Mouse (Mus musculus) kidney, adult 2 months (tissue): Measurements from ENCODE around the gene Hoxc12. TPM values are rescaled to one million over a fixed set of nuclear protein-coding genes. Genes with fewer than 3 reads are reported as not detected.

ENCODE experiments used
- DNase-seq: peaks from one replicate; pipeline ENCODE4 v3.0.0; 2021
- H3K27ac ChIP-seq: fragments of 200-500 bp; 2 replicates; pipeline ENCODE4 v1.5.1; 2012; ENCODE audit warnings: low read depth, low read length, control low read depth, inconsistent platforms; ENCODE audit not compliant: insufficient read depth
- H3K27me3 ChIP-seq: fragments of 200-500 bp; replicated peaks from 2 replicates; pipeline ENCODE4 v1.6.1; 2012; ENCODE audit warnings: mild to moderate bottlenecking, moderate library complexity, low read length, inconsistent platforms; ENCODE audit not compliant: control insufficient read depth, insufficient read depth
- H3K36me3 ChIP-seq: fragments of 200-500 bp; 2 replicates; pipeline ENCODE4 v1.6.1; 2012; ENCODE audit warnings: mild to moderate bottlenecking, moderate library complexity, low read length, inconsistent platforms; ENCODE audit not compliant: control insufficient read depth, insufficient read depth
- H3K4me1 ChIP-seq: fragments of 200-500 bp; 2 replicates; pipeline ENCODE4 v1.6.1; 2011; ENCODE audit warnings: low read length; ENCODE audit not compliant: control insufficient read depth, insufficient read depth
- H3K4me3 ChIP-seq: fragments of 200-500 bp; 2 replicates; pipeline ENCODE4 v1.5.1; 2011; ENCODE audit warnings: mild to moderate bottlenecking, low read depth, low read length, control low read depth; ENCODE audit not compliant: insufficient read depth
- CTCF ChIP-seq: fragments of 200-500 bp; conservative IDR thresholded peaks from 2 replicates; pipeline ENCODE4 v1.5.1; 2011; ENCODE audit warnings: low read depth, mild to moderate bottlenecking, control low read depth, low read length, moderate library complexity, mixed read lengths; ENCODE audit not compliant: insufficient read depth, insufficient read length
- POLR2A ChIP-seq: fragments of 200-500 bp; IDR thresholded peaks from one replicate; pipeline ENCODE4 v1.6.1; 2011; ENCODE audit warnings: low read depth, low read length, control low read depth
- WGBS: fragments of 180-500 bp; shearing (Covaris S2); methylation state at CpG from one replicate; pipeline ENCODE4 v1.1.7; 2018; 5-methylcytosine and 5-hydroxymethylcytosine counted together
- polyA plus RNA-seq: library from polyadenylated mRNA; depleted of rRNA; stranded (reverse); fragments of >200 nt; gene quantifications from 2 replicates; pipeline ENCODE4 v1.2.3, GENCODE M21; 2012; rRNA removed

Gene Hoxc12
- polyA plus RNA-seq: not detected in 2 replicates

GRCm38 (mm10) chr15:102936279-102936972 is at the start of gene Hoxc12:
TSS of gene Hoxc12 (plus strand) at chr15:102936757.
- no peak within 1 kb of the TSS for H3K4me3 ChIP-seq
- TF ChIP-seq CTCF (no peak), POLR2A (no peak)
- 5% methylated on average over 31 of the region's 31 CpGs for WGBS
- peaks cover 20% of the 10 kb centered on the region for H3K27me3 ChIP-seq
- no peak within 1 kb of the TSS for H3K27ac ChIP-seq
- H3K4me1 ChIP-seq: no peaks in the 10 kb centered on the region
- no peaks in the 10 kb centered on the region for H3K36me3 ChIP-seq
- no peak for DNase-seq

- Histone ChIP-seq H3K27ac (no peak overlapping the region), H3K27me3 (no peaks in the 10 kb centered on the region; the same call in 1 of the 2 replicates), H3K4me3 (no peak overlapping the region), H3K36me3 (no peaks in the 10 kb centered on the region), H3K4me1 (no peaks in the 10 kb centered on the region)
- 57% methylated on average over 6 of the region's 6 CpGs for WGBS
- TF ChIP-seq CTCF (no peak), POLR2A (no peak)
- DNase-seq: no peak
Measured at GRCm38 (mm10) chr15:102895115-102895514, 41.4 kb upstream of the Hoxc12 start.

GRCm38 (mm10) chr15:102904946-102905345 is 31.6 kb upstream of the Hoxc12 start:
- no peak overlapping the region for H3K27ac ChIP-seq
- DNase-seq: no peak
- H3K4me1 ChIP-seq: no peaks in the 10 kb centered on the region
- no peaks in the 10 kb centered on the region for H3K36me3 ChIP-seq
- H3K27me3 ChIP-seq: peaks cover 7% of the 10 kb centered on the region
- 24% methylated on average over 1 of the region's 1 CpGs for WGBS
- no peak overlapping the region for H3K4me3 ChIP-seq
- TF ChIP-seq CTCF: no peak
- TF ChIP-seq POLR2A: no peak

GRCm38 (mm10) chr15:102909536-102909935 is 27.0 kb upstream of the Hoxc12 start:
- 11% methylated on average over 4 of the region's 4 CpGs for WGBS
- Histone ChIP-seq H3K27ac (no peak overlapping the region), H3K27me3 (peaks cover 10% of the 10 kb centered on the region), H3K4me1 (no peaks in the 10 kb centered on the region), H3K4me3 (no peak overlapping the region), H3K36me3 (no peaks in the 10 kb centered on the region)
- no peak for DNase-seq
- TF ChIP-seq CTCF (no peak), POLR2A (no peak)

- DNase-seq: no peak
- no peak for TF ChIP-seq CTCF
- no peak for TF ChIP-seq POLR2A
- Histone ChIP-seq H3K27ac (no peak overlapping the region), H3K4me1 (no peaks in the 10 kb centered on the region), H3K4me3 (no peak overlapping the region), H3K27me3 (peaks cover 10% of the 10 kb centered on the region), H3K36me3 (no peaks in the 10 kb centered on the region)
- WGBS: 2% methylated on average over 18 of the region's 18 CpGs
Measured at GRCm38 (mm10) chr15:102910038-102910437, 26.5 kb upstream of the Hoxc12 start.

GRCm38 (mm10) chr15:102910496-102911095 is 26.0 kb upstream of the Hoxc12 start:
- H3K27ac ChIP-seq: no peak overlapping the region
- no peaks in the 10 kb centered on the region for H3K36me3 ChIP-seq
- WGBS: 3% methylated on average over 22 of the region's 22 CpGs
- peaks cover 10% of the 10 kb centered on the region for H3K27me3 ChIP-seq
- H3K4me3 ChIP-seq: no peak overlapping the region
- no peaks in the 10 kb centered on the region for H3K4me1 ChIP-seq
- TF ChIP-seq CTCF: no peak
- TF ChIP-seq POLR2A: no peak
- DNase-seq: no peak

- WGBS: 3% methylated on average over 19 of the region's 19 CpGs
- TF ChIP-seq CTCF (no peak), POLR2A (no peak)
- no peaks in the 10 kb centered on the region for H3K36me3 ChIP-seq
- no peak for DNase-seq
- H3K4me3 ChIP-seq: no peak overlapping the region
- H3K27ac ChIP-seq: no peak overlapping the region
- H3K27me3 ChIP-seq: peaks cover 10% of the 10 kb centered on the region
- H3K4me1 ChIP-seq: no peaks in the 10 kb centered on the region
Measured at GRCm38 (mm10) chr15:102913038-102913585, 23.4 kb upstream of the Hoxc12 start.
